Mouse (Mus musculus) brain, adult 2 months (tissue): ENCODE results near the gene Atp13a2.

Source experiments
- DNase-seq: peaks from one replicate; pipeline ENCODE4 v3.0.0; 2011; ENCODE audit warnings: low read depth, low spot score

Atp13a2 gene

DNA sequence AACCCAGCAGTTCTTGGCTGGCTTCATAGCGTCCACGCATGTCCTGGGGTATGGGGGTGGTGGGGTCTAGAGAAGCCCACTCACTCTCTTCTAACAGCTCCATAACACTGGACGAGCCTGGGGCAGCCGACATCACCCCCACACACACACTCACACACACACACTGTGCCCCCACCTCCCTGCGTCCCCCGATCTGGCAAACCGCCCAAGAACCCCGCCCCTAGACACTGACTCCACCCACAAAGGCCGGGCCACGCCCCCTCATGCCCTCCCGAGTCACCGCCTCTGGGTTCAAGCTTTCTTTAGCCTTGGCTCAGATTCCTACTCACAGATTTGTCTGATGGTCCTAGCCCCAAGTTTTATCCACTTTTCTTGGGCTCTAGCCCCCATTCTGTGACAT lies 54.4 kb downstream of the Atp13a2 start:
- DNase-seq = no peak

DNA sequence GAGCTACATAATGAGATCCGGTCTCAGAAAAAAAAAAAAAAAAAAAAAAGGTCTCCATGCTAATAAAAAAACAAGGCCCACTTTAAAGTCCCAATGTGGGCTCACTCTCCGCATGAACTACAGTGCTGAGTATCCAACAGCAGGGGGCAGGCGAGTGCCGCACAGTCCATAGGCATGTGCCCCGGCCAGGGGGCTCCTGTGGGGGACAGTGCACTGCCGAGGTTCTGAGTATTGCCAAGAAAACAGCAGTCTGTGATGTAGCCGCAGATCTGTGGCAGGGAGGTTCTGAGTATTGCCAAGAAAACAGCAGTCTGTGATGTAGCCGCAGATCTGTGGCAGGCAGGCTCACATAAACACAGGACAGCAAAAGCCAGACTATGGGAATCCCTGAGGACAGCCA lies 58.1 kb downstream of the Atp13a2 start:
- DNase-seq = peak; percentile 48

DNA sequence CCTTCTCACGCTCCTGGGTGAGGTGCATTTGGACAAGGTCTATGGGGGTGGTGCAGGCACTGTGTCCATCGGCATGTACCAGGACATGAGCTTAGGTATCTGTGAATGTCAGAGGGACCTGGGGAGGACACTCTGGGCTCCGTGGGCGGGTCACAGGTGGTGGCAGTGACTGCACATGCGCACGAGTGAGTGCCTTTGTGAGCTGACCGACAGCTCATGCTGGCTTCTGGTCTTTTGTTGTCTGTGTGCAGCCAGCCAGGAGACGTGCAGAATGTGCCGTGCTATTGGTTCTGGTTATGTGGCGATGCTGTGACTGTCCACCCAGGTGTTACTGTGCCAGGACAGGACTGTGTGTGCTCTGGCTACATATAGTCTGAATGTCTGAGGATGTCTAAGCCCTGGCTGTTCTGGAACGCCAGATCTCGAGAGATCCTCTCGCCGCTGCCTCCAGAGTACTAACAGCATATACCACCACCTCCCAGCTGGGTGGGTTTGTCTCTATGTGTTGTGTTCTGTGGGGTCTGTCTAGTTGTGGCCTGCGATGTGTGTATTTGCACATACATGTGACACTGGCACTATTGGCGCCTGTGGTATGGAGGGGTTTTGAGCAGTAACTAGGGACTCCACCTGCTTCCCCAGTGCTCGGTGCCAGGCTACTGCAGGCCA lies 62.3 kb downstream of the Atp13a2 start:
- DNase-seq = peak; percentile 61

GRCm38 (mm10) chr4:141049476-141049835 lies 62.8 kb downstream of the Atp13a2 start:
- peak; percentile 79 for DNase-seq

GRCm38 (mm10) chr4:141052442-141052841 lies 65.8 kb downstream of the Atp13a2 start:
- DNase-seq = peak; percentile 39

GRCm38 (mm10) chr4:141053138-141053537 lies 66.5 kb downstream of the Atp13a2 start:
- no peak for DNase-seq

GRCm38 (mm10) chr4:141053568-141054161 lies 67.0 kb downstream of the Atp13a2 start:
- peak; percentile 92 for DNase-seq
